Mouse (Mus musculus) kidney, postnatal 10 days (tissue): Measurements from ENCODE around the gene Elavl3.

Experiments used
- DNase-seq: peaks from one replicate; pipeline ENCODE4 v3.0.0; 2021; ENCODE audit warnings: mixed read lengths

Elavl3 gene

GRCm38 (mm10) chr9:22057031-22057517 is 5.3 kb upstream of the Elavl3 start:
- no peak for DNase-seq

- no peak for DNase-seq
These were observed 4.6 kb upstream of the Elavl3 start for GRCm38 (mm10) chr9:22056303-22056910.

- no peak for DNase-seq
These were observed 3.9 kb upstream of the Elavl3 start for GRCm38 (mm10) chr9:22055713-22056112.

DNA sequence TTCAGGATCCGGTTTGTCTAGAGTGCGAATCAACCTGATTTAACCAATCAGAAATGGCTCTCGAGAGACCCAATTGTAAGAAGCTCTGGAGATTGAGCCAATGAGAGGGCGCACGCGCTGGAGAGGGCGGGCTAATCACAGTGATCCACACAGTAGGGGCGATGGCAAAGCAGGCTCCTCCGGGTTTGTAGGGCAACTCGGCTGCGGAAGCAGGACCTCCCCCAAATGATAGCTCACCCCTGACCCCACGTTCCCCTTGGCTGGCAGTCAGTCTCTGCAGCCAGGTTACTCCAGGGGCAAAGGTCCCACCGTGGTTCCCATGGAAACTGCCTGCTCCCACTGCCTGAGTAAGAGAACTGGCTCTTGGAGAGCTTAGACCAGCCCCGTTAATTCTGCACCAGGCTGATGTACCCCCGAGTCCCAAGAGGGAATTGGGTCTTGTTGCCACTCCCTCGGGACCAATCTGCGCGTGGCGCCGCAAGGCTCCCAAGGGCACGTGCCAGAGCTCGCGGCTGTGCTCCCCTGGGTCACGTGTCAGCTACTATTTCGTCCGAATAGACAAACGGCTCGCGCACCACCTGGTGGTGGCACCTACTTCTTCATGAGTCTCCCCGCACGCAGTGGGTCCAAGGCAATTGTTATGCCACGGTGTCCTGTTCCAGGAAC is 2.7 kb upstream of the Elavl3 start:
- DNase-seq = peak; percentile 83

GRCm38 (mm10) chr9:22053657-22054056 is 1.8 kb upstream of the Elavl3 start:
- peak; percentile 53 for DNase-seq

GRCm38 (mm10) chr9:22051161-22051957 is 464 bp downstream of the Elavl3 start:
- no peak for DNase-seq

GRCm38 (mm10) chr9:22050351-22050889 is 1.4 kb downstream of the Elavl3 start:
- DNase-seq = peak; percentile 72

GRCm38 (mm10) chr9:22049721-22050270 is 2.0 kb downstream of the Elavl3 start:
- no peak for DNase-seq

DNA sequence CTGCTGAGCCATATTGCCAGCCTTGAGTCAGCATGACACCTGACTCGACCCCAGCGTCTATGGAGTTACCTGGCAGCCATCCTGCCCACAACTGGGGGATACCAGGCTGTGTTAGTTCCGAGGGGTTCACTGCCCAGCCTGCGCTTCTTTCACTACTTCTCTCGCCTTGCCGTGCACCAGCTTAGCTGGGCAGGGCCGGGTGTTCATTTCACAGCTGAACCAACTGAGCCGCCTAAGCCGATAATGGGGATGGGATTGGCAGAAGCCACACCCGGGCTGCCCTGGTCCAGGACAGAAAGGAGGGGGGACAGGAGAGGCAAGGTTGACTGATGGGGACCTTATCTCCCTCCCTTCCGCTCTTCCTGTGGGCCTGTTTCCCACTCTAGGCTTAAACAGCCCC is 2.5 kb downstream of the Elavl3 start:
- DNase-seq = no peak

DNA sequence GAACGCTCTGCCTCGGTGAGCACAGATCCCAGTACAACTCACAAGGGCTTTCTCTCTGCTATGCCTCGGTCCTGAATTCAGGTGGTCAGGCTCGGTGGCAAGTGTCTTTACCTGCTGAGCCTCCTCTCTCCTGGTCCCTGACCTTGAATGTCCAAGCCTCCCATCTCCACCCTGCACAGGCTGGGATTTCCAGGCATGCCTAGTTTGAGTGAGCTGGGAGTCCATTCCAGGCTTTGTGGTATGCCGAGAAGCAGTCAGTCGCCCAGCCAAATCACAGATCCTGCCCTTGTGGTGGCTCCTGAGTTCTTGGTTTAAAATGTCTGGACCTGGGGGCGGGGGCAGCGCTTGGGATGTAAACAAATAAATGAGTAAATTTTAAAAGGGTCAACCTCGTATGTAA is 4.5 kb downstream of the Elavl3 start:
- no peak for DNase-seq

GRCm38 (mm10) chr9:22041832-22042231 is 10.0 kb downstream of the Elavl3 start:
- DNase-seq = no peak

GRCm38 (mm10) chr9:22037826-22038225 is 14.0 kb downstream of the Elavl3 start:
- no peak for DNase-seq

DNA sequence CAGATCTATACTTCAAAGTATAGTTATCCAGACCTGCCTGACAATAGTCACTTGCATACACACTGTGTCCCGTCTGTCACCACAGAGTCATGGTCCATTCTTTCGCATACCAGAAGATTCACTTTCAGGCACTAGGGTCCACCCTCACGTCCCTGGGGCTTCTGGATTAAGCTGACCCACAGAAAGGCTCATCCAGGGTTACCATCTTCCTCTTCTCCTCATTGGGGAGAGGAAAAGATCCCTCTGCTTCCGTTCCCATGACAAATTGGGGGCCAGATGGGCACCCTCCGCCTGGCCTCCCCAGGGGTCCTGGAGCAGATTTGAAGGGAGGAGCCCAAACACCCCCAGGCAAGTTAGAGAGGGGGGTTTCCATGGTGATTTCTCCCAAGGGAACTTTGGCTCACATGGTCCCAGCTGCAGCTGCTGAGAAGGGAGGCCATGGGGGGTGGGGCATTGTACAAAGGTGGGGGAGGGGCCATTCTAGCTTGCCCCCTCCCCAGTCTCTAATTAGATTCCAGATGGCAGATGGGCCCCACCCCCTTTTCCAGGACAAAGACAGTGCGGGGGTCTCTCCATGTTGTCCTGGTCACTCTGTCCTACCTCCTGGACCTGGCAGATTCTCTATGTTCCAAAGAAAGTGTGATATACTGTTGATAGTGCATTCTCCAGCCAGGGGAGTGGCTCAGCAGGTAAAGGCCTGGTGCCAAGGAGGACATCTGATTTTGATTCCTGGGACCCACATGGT is 16.4 kb downstream of the Elavl3 start:
- no peak for DNase-seq

- DNase-seq = no peak
These were observed 21.4 kb downstream of the Elavl3 start for GRCm38 (mm10) chr9:22030386-22030785.

DNA sequence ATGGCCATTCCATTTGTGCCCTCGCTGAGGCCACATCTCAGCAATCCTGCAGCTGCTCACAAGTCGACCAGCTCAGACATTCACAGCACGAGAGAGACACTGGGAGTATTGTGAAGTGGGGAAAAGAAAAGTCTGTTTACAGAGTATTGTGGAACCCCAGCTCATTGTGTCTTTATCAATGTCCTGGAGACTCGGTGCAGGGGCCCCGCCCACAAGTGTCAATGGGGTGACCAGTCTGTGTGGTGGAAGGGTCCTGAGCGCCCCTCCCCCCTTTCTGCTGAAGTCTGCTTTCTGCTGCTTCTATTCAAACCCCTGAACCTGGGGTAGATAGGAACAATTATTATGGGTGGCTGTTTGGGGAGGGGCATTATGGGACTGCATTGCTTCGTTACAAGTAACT is 23.4 kb downstream of the Elavl3 start:
- no peak for DNase-seq

- no peak for DNase-seq
These were observed 27.2 kb downstream of the Elavl3 start for GRCm38 (mm10) chr9:22024592-22024991.

GRCm38 (mm10) chr9:22017208-22017825 is 34.5 kb downstream of the Elavl3 start:
- no peak for DNase-seq

- no peak for DNase-seq
These were observed 35.6 kb downstream of the Elavl3 start for GRCm38 (mm10) chr9:22016245-22016644.

GRCm38 (mm10) chr9:22012731-22013130 is 39.1 kb downstream of the Elavl3 start:
- no peak for DNase-seq

- DNase-seq = no peak
These were observed 40.8 kb downstream of the Elavl3 start for GRCm38 (mm10) chr9:22011055-22011454.

DNA sequence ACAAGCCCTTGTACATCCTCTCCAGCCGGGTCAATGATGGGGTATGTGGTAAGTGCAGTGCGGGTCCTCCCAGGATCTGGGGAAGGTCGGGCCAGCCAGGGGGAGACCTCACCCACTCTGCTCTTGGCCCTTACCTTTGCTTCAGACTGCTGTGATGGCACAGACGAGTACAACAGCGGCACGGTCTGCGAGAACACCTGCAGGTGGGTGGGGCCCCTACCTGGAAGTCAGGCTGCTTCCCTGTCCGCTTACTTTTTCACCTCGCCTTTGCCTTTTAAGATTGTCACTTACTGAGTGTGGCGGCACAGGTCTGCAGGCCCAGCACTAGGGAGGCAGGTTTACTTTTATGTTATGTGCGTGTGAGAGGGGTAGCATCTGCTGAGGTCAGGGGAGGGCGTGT is 47.3 kb downstream of the Elavl3 start:
- no peak for DNase-seq

GRCm38 (mm10) chr9:22003163-22003554 is 48.7 kb downstream of the Elavl3 start:
- DNase-seq = peak; percentile 66
